ENCODE assay signal across 16 mouse cellular contexts in the genomic region with DNA sequence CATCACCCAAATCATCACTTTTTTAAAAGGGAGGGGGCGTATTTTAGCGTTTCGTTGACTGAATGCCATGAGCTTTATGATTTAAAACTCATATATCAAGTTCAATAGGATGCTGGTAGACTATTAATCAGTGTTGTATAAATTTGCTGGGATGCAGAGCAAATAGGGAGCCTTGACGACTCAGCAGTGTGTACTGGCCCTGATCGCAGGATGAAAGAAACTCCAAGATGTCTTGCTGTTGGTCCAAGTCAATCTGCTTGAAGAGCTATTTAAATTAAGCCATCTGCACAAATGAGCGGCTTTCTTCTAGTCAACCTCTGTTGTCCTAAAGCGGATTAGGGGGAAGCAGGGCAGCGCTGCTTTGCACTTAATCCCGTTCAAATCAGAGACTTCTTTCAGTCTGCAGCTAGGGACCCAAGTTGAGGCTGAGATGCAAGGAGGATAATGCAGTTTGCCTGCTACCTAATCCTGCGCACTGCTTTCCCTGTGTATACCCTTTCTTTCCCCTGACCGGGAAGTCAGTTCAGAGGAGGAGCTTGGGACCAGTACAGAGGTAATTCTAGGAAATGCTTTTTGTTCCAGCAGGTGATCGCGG.
DNase-seq lines count a peak whose midpoint lies in the region; ATAC-seq lines count a peak whose summit lies in the region.
"Had no signal": no experiment of that assay in that cellular context is flagged by ENCODE, and none has a peak within 500 bp of the region (broad histone marks: within the 10 kb centered on the region; RNA-seq: fewer than 3 reads in every experiment).

No protein-coding gene starts in this region.

- DNase-seq in embryo, embryonic 10 days (ENCODE audit: low spot score), result peak; percentile 46
- peak; percentile 13 for DNase-seq in embryonic facial prominence, embryonic 10.5 days (ENCODE audit: low spot score)
- no peak for DNase-seq in midbrain, embryonic 11.5 days (ENCODE audit: low spot score, missing footprints)
- DNase-seq in cerebellum, adult 11 months, result no peak
- no peak for DNase-seq in adrenal gland, adult 18-20 months (ENCODE audit: low spot score in 2 of 2)
- DNase-seq: adrenal gland, postnatal 10 days; cerebellum, adult 8-10 months; heart, adult 2 months; kidney, adult 8-10 months; kidney, postnatal 4 days; thymus, postnatal 4 days had no signal

- H3K9ac ChIP-seq in midbrain, embryonic 11.5 days (ENCODE audit: low read length), result no peak overlapping the region
- H3K9ac ChIP-seq in neural tube, embryonic 15.5 days (replicated peaks), result no peak overlapping the region
- H3K9ac ChIP-seq: liver, embryonic 12.5 days had no signal

- 0 out of 2 replicates have a peak overlapping the region, but pooled peaks have one; percentile 10 for H3K4me2 ChIP-seq in midbrain, embryonic 11.5 days
- H3K4me2 ChIP-seq in neural tube, embryonic 15.5 days, result peak overlapping the region; percentile 7; the same call in 1 of the 2 replicates
- H3K4me2 ChIP-seq: liver, embryonic 12.5 days had no signal

- H3K9me3 ChIP-seq in embryonic facial prominence, embryonic 10.5 days, result 0 out of 2 replicates have a peak, but pooled peaks cover 3% of the 10 kb centered on the region
- peaks cover 3% of the 10 kb centered on the region; the same call in 1 of the 2 replicates for H3K9me3 ChIP-seq in midbrain, embryonic 11.5 days (ENCODE audit: control insufficient read depth, low read length)
- no peaks in the 10 kb centered on the region for H3K9me3 ChIP-seq in neural tube, embryonic 15.5 days (replicated peaks)
- H3K9me3 ChIP-seq: limb, embryonic 10.5 days; liver, embryonic 12.5 days had no signal

- H3K36me3 ChIP-seq in embryonic facial prominence, embryonic 10.5 days (replicated peaks), result no peaks in the 10 kb centered on the region
- no peaks in the 10 kb centered on the region for H3K36me3 ChIP-seq in midbrain, embryonic 11.5 days (ENCODE audit: control insufficient read depth, insufficient read depth, low read length)
- no peaks in the 10 kb centered on the region for H3K36me3 ChIP-seq in neural tube, embryonic 15.5 days
- H3K36me3 ChIP-seq: limb, embryonic 10.5 days; liver, embryonic 12.5 days had no signal

- no peak overlapping the region for H3K27ac ChIP-seq in embryonic facial prominence, embryonic 10.5 days (replicated peaks)
- H3K27ac ChIP-seq in midbrain, embryonic 11.5 days (ENCODE audit: low read depth, low read length), result no peak overlapping the region
- no peak overlapping the region for H3K27ac ChIP-seq in neural tube, embryonic 15.5 days (replicated peaks)
- H3K27ac ChIP-seq: heart, adult 2 months; limb, embryonic 10.5 days; liver, embryonic 12.5 days had no signal

- ATAC-seq in midbrain, embryonic 11.5 days (ENCODE audit: low FRiP score), result peak; percentile 88
- ATAC-seq in neural tube, embryonic 15.5 days (ENCODE audit: low FRiP score), result no peak
- no peak for ATAC-seq in activated CD4-positive, CD25-positive, alpha-beta regulatory T cell, adult 4 months
- ATAC-seq: liver, embryonic 12.5 days; lung, postnatal 0 days had no signal

- H3K4me3 ChIP-seq in embryonic facial prominence, embryonic 10.5 days, result no peak overlapping the region
- H3K4me3 ChIP-seq in midbrain, embryonic 11.5 days (ENCODE audit: low read depth, low read length), result no peak overlapping the region
- no peak overlapping the region for H3K4me3 ChIP-seq in neural tube, embryonic 15.5 days (replicated peaks)
- H3K4me3 ChIP-seq: heart, adult 2 months; limb, embryonic 10.5 days; liver, embryonic 12.5 days had no signal

- H3K4me1 ChIP-seq in embryonic facial prominence, embryonic 10.5 days, result peaks cover 4% of the 10 kb centered on the region; the same call in 1 of the 2 replicates
- H3K4me1 ChIP-seq in midbrain, embryonic 11.5 days (ENCODE audit: control insufficient read depth, insufficient read depth, low read length), result peaks cover 12% of the 10 kb centered on the region
- peaks cover 6% of the 10 kb centered on the region; the same call in 1 of the 2 replicates for H3K4me1 ChIP-seq in neural tube, embryonic 15.5 days
- H3K4me1 ChIP-seq: limb, embryonic 10.5 days; liver, embryonic 12.5 days had no signal

- H3K27me3 ChIP-seq in embryonic facial prominence, embryonic 10.5 days (replicated peaks; ENCODE audit: low read depth, poor library complexity, severe bottlenecking), result peaks cover 4% of the 10 kb centered on the region
- H3K27me3 ChIP-seq in midbrain, embryonic 11.5 days (ENCODE audit: control insufficient read depth, insufficient read depth, low read length), result peaks cover 41% of the 10 kb centered on the region
- H3K27me3 ChIP-seq in neural tube, embryonic 15.5 days (replicated peaks), result 0 out of 2 replicates have a peak, but pooled peaks cover 3% of the 10 kb centered on the region
- H3K27me3 ChIP-seq: liver, embryonic 12.5 days had no signal

- 34% methylated on average over 13 of the region's 13 CpGs for WGBS in embryonic facial prominence, embryonic 10.5 days
- WGBS in midbrain, embryonic 11.5 days, result 17% methylated on average over 13 of the region's 13 CpGs
- WGBS in neural tube, embryonic 15.5 days, result 44% methylated on average over 13 of the region's 13 CpGs

Comparison
In these comparisons a context has a peak if more than half of its experiments do, and no peak if none do; other contexts are left out.
1. DNase-seq: peak in embryo, embryonic 10 days (single experiment) and embryonic facial prominence, embryonic 10.5 days (single experiment); none in midbrain, embryonic 11.5 days (single experiment), cerebellum, adult 11 months (single experiment) and adrenal gland, adult 18-20 months (0 of 2).